In the genomic region with DNA sequence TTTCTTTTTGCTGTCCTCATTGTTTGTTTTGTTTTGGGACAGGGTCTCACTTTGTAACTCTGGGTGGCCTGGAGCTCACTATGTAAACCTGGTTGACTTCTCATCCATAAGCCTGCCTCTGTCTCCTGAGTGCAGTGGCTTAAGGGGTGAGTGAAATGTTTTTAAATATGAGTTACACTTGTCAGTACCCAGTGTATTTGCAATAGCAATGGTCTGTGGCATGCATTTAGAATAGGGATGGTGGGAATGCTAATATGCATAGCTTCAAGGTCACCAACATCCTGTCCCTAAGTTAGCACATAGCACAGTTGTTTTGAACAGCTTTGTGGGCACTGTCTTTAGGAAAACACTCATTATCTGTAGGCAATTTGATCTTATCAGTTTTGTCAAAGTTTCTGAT, we compare ENCODE assay signal across 9 mouse cellular contexts. TPM values are rescaled to one million over a fixed set of nuclear protein-coding genes. Genes with fewer than 3 reads are reported as not detected.
DNase-seq lines count a peak whose midpoint lies in the region; ATAC-seq and TF ChIP-seq lines count a peak whose summit lies in the region.
"Had no signal": no experiment of that assay in that cellular context is flagged by ENCODE, and none has a peak within 500 bp of the region (broad histone marks: within the 10 kb centered on the region; RNA-seq: fewer than 3 reads in every experiment).

No protein-coding gene starts in this region.

- no peaks in the 10 kb centered on the region for H3K36me3 ChIP-seq in heart, embryonic 13.5 days
- no peaks in the 10 kb centered on the region for H3K36me3 ChIP-seq in liver, adult 2 months (ENCODE audit: control insufficient read depth, insufficient read depth, low read length)
- H3K36me3 ChIP-seq in liver, embryonic 12.5 days, result no peaks in the 10 kb centered on the region
- H3K36me3 ChIP-seq in embryonic facial prominence, embryonic 14.5 days (ENCODE audit: control insufficient read depth, insufficient read depth, low read length), result no peaks in the 10 kb centered on the region
- no peaks in the 10 kb centered on the region for H3K36me3 ChIP-seq in midbrain, embryonic 16.5 days (ENCODE audit: control insufficient read depth, insufficient read depth, low read length)

- ATAC-seq in heart, embryonic 13.5 days (ENCODE audit: extremely low read depth, insufficient number of reproducible peaks, low FRiP score, low TSS enrichment), result no peak
- no peak for ATAC-seq in liver, embryonic 12.5 days
- ATAC-seq in embryonic facial prominence, embryonic 14.5 days (ENCODE audit: low read depth), result no peak
- no peak for ATAC-seq in midbrain, embryonic 16.5 days

- TF ChIP-seq CTCF in liver, adult 2 months (IDR thresholded peaks at IDR 0.05; ENCODE audit: low read depth, low read length), result no peak

- peaks cover 44% of the 10 kb centered on the region for H3K4me1 ChIP-seq in heart, embryonic 13.5 days
- peaks cover 31% of the 10 kb centered on the region for H3K4me1 ChIP-seq in liver, adult 2 months (ENCODE audit: control insufficient read depth, insufficient read depth, low read length)
- 0 out of 2 replicates have a peak, but pooled peaks cover 9% of the 10 kb centered on the region for H3K4me1 ChIP-seq in liver, embryonic 12.5 days
- peaks cover 22% of the 10 kb centered on the region for H3K4me1 ChIP-seq in embryonic facial prominence, embryonic 14.5 days (ENCODE audit: control insufficient read depth, insufficient read depth, low read length)
- H3K4me1 ChIP-seq in midbrain, embryonic 16.5 days (ENCODE audit: control insufficient read depth, insufficient read depth, low read length), result peaks cover 4% of the 10 kb centered on the region; the same call in 1 of the 2 replicates

- H3K9ac ChIP-seq in heart, embryonic 13.5 days, result no peak overlapping the region
- peak overlapping the region; percentile 60; the same call in 1 of the 2 replicates for H3K9ac ChIP-seq in liver, adult 2 months (ENCODE audit: low read depth, low read length)
- no peak overlapping the region for H3K9ac ChIP-seq in liver, embryonic 12.5 days
- no peak overlapping the region for H3K9ac ChIP-seq in embryonic facial prominence, embryonic 14.5 days (ENCODE audit: low read depth, low read length)
- H3K9ac ChIP-seq in midbrain, embryonic 16.5 days (ENCODE audit: low read depth, low read length), result no peak overlapping the region

- no peak for TF ChIP-seq POLR2A in liver, adult 2 months (IDR thresholded peaks at IDR 0.05; ENCODE audit: extremely low read depth, insufficient read depth, low read length)

- no peaks in the 10 kb centered on the region for H3K9me3 ChIP-seq in heart, embryonic 13.5 days
- no peaks in the 10 kb centered on the region for H3K9me3 ChIP-seq in liver, embryonic 12.5 days (replicated peaks)
- no peaks in the 10 kb centered on the region for H3K9me3 ChIP-seq in embryonic facial prominence, embryonic 14.5 days (ENCODE audit: control insufficient read depth, low read length)
- H3K9me3 ChIP-seq in midbrain, embryonic 16.5 days (replicated peaks; ENCODE audit: control insufficient read depth, low read length, poor library complexity, severe bottlenecking), result no peaks in the 10 kb centered on the region

- no peak for DNase-seq in heart, adult 9 months (ENCODE audit: low spot score in 2 of 2)
- DNase-seq in liver, adult 2 months (ENCODE audit: extremely low read depth, low read depth, low spot score), result peak; percentile 60
- DNase-seq in embryonic facial prominence, embryonic 14.5 days (ENCODE audit: low spot score), result no peak
- DNase-seq in adrenal gland, adult 18-20 months (ENCODE audit: low spot score in 2 of 2), result no peak
- no peak for DNase-seq in natural killer cell, adult 2 months (ENCODE audit: low spot score in 2 of 2)

- H3K4me3 ChIP-seq in heart, embryonic 13.5 days, result no peak overlapping the region
- H3K4me3 ChIP-seq in liver, adult 2 months (ENCODE audit: insufficient read depth, low read depth, low read length), result no peak overlapping the region
- no peak overlapping the region for H3K4me3 ChIP-seq in liver, embryonic 12.5 days
- no peak overlapping the region for H3K4me3 ChIP-seq in embryonic facial prominence, embryonic 14.5 days (ENCODE audit: low read depth, low read length)
- H3K4me3 ChIP-seq in midbrain, embryonic 16.5 days (ENCODE audit: low read depth, low read length), result no peak overlapping the region

- no peak overlapping the region for H3K4me2 ChIP-seq in heart, embryonic 13.5 days
- no peak overlapping the region for H3K4me2 ChIP-seq in liver, embryonic 12.5 days
- no peak overlapping the region for H3K4me2 ChIP-seq in embryonic facial prominence, embryonic 14.5 days (ENCODE audit: low read depth, low read length)
- no peak overlapping the region for H3K4me2 ChIP-seq in midbrain, embryonic 16.5 days (ENCODE audit: low read length)
- H3K4me2 ChIP-seq: liver, embryonic 11.5 days had no signal

- peak overlapping the region; percentile 91 for H3K27ac ChIP-seq in heart, embryonic 13.5 days (replicated peaks)
- H3K27ac ChIP-seq in liver, adult 2 months (replicated peaks; ENCODE audit: insufficient read depth, low read depth, low read length), result peak overlapping the region; percentile 92
- H3K27ac ChIP-seq in liver, embryonic 12.5 days, result no peak overlapping the region
- peak overlapping the region; percentile 4; the same call in 1 of the 2 replicates for H3K27ac ChIP-seq in embryonic facial prominence, embryonic 14.5 days (replicated peaks; ENCODE audit: low read depth, low read length)
- H3K27ac ChIP-seq in midbrain, embryonic 16.5 days (ENCODE audit: low read length), result peak overlapping the region; percentile 74

- H3K27me3 ChIP-seq in heart, embryonic 13.5 days (replicated peaks), result no peaks in the 10 kb centered on the region
- H3K27me3 ChIP-seq in liver, adult 2 months (ENCODE audit: control insufficient read depth, insufficient read depth, low read length), result no peaks in the 10 kb centered on the region
- no peaks in the 10 kb centered on the region for H3K27me3 ChIP-seq in liver, embryonic 12.5 days (replicated peaks)
- no peaks in the 10 kb centered on the region for H3K27me3 ChIP-seq in embryonic facial prominence, embryonic 14.5 days (replicated peaks; ENCODE audit: control insufficient read depth, insufficient read depth, low read length)
- H3K27me3 ChIP-seq in midbrain, embryonic 16.5 days (ENCODE audit: control insufficient read depth, insufficient read depth, low read depth, low read length), result no peaks in the 10 kb centered on the region

- no peaks in the 10 kb centered on the region for H3K79me2 ChIP-seq in liver, adult 2 months (ENCODE audit: control insufficient read depth, insufficient read depth, low read length)

RNA-seq across cellular contexts. Expression of a gene that starts 21.2 kb away (rescaled TPM):
- 1.1 and 1.5 TPM in 2 replicates for polyA plus RNA-seq in heart, embryonic 13.5 days (2015; fragmentation: Nextera tagmentation; extraction: Ambion mirVana)
- 1,071 and 1,237 TPM in 2 replicates for total RNA-seq in liver, adult 2 months (2014; rRNA removed)
- polyA plus RNA-seq in liver, adult 2 months (2012; rRNA removed), result 834 and 897 TPM in 2 replicates
- polyA plus RNA-seq in liver, embryonic 12.5 days (2016; fragmentation: Nextera tagmentation; extraction: Ambion mirVana), result 8.0 and 11.6 TPM in 2 replicates
- 1.8 and 2.2 TPM in 2 replicates for polyA plus RNA-seq in embryonic facial prominence, embryonic 14.5 days (2014; fragmentation: Nextera tagmentation; extraction: Ambion mirVana)
- 46.5 and 72.2 TPM in 2 replicates for polyA plus RNA-seq in midbrain, embryonic 16.5 days (2015; fragmentation: Nextera tagmentation; extraction: Ambion mirVana)
- 100 to 1,000 TPM; 180 to 197 TPM for total RNA-seq in adrenal gland, adult 18-20 months (2021)

RNA-seq across cellular contexts. Expression of a gene that starts 45.1 kb away (rescaled TPM):
- polyA plus RNA-seq in heart, embryonic 13.5 days (2015; fragmentation: Nextera tagmentation; extraction: Ambion mirVana), result 5.8 and 7.9 TPM in 2 replicates
- 148 and 168 TPM in 2 replicates for total RNA-seq in liver, adult 2 months (2014; rRNA removed)
- 147 and 252 TPM in 2 replicates for polyA plus RNA-seq in liver, adult 2 months (2012; rRNA removed)
- polyA plus RNA-seq in liver, embryonic 12.5 days (2016; fragmentation: Nextera tagmentation; extraction: Ambion mirVana), result 8.6 and 10.3 TPM in 2 replicates
- polyA plus RNA-seq in embryonic facial prominence, embryonic 14.5 days (2014; fragmentation: Nextera tagmentation; extraction: Ambion mirVana), result 7.0 and 8.4 TPM in 2 replicates
- polyA plus RNA-seq in midbrain, embryonic 16.5 days (2015; fragmentation: Nextera tagmentation; extraction: Ambion mirVana), result 12.6 and 17.5 TPM in 2 replicates
- 10 to 100 TPM; 32.2 to 52.2 TPM for total RNA-seq in adrenal gland, adult 18-20 months (2021)

Comparison
In these comparisons a context has a peak if more than half of its experiments do, and no peak if none do; other contexts are left out.
1. RNA of a gene that starts 21.2 kb away (polyA plus RNA-seq): 834 to 897 TPM in liver, adult 2 months; 46.5 to 72.2 TPM in midbrain, embryonic 16.5 days, 8.0 to 11.6 TPM in liver, embryonic 12.5 days, 1.8 to 2.2 TPM in embryonic facial prominence, embryonic 14.5 days and 1.1 to 1.5 TPM in heart, embryonic 13.5 days; every median in the first group is over 10 times any median in the second.